Mouse (Mus musculus) hindbrain, embryonic 11.5 days (tissue): ENCODE results near the gene Lrrc7. TPM values are rescaled to one million over a fixed set of nuclear protein-coding genes. Genes with fewer than 3 reads are reported as not detected.

Experiments used
- ATAC-seq: fragments of 200-750 bp; cut with Nextera tagmentation; 2 replicates; pipeline ENCODE4 v1.8.0; 2017; ENCODE audit warnings: mild to moderate bottlenecking, moderate TSS enrichment, moderate library complexity; ENCODE audit not compliant: low FRiP score
- DNase-seq: peaks from one replicate; pipeline ENCODE4 v3.0.0-alpha.2; 2015; ENCODE audit warnings: low spot score
- H3K27ac ChIP-seq: fragments of 300-500 bp; sonication (generic); 2 replicates; pipeline ENCODE4 v1.5.1; 2014; ENCODE audit warnings: mild to moderate bottlenecking, low read depth, low read length
- H3K27me3 ChIP-seq: fragments of 300-500 bp; sonication (generic); 2 replicates; pipeline ENCODE4 v1.6.1; 2014; ENCODE audit warnings: mild to moderate bottlenecking, low read length, moderate library complexity, mixed read lengths; ENCODE audit not compliant: control insufficient read depth, insufficient read depth
- H3K36me3 ChIP-seq: fragments of 300-500 bp; sonication (generic); 2 replicates; pipeline ENCODE4 v1.6.1; 2014; ENCODE audit warnings: mild to moderate bottlenecking, low read length, moderate library complexity, mixed read lengths; ENCODE audit not compliant: control insufficient read depth, insufficient read depth
- H3K4me1 ChIP-seq: fragments of 300-500 bp; sonication (generic); replicated peaks from 2 replicates; pipeline ENCODE4 v1.6.1; 2014; ENCODE audit warnings: low read length, mixed read lengths; ENCODE audit not compliant: control insufficient read depth, insufficient read depth
- H3K4me2 ChIP-seq: fragments of 300-500 bp; sonication (generic); replicated peaks from 2 replicates; pipeline ENCODE4 v1.6.1; 2014; ENCODE audit warnings: mild to moderate bottlenecking, low read depth, low read length
- H3K4me3 ChIP-seq: fragments of 300-500 bp; sonication (generic); 2 replicates; pipeline ENCODE4 v1.5.1; 2014; ENCODE audit warnings: low read depth, low read length
- H3K9ac ChIP-seq: fragments of 300-500 bp; sonication (generic); 2 replicates; pipeline ENCODE4 v1.6.1; 2014; ENCODE audit warnings: low read depth, low read length
- H3K9me3 ChIP-seq: fragments of 300-500 bp; sonication (generic); 2 replicates; pipeline ENCODE4 v1.6.1; 2016; ENCODE audit warnings: low read length; ENCODE audit not compliant: control insufficient read depth
- WGBS: fragments of 180-500 bp; shearing (Covaris S2); extraction: QIAGEN DNeasy Blood & Tissue Kit; methylation state at CpG from one replicate; pipeline ENCODE4 v1.1.7; 2014; 5-methylcytosine and 5-hydroxymethylcytosine counted together
- polyA plus RNA-seq: library from polyadenylated mRNA; unstranded; fragments of >200 nt; fragmentation: Nextera tagmentation; extraction: Ambion mirVana; gene quantifications from 2 replicates; pipeline ENCODE4 v1.2.1, GENCODE M21; 2014

Gene Lrrc7
- polyA plus RNA-seq, 1 experiment from 2014 or later = 1.5 TPM

- H3K4me2 ChIP-seq = no peak overlapping the region
- H3K9ac ChIP-seq = no peak overlapping the region
- H3K27ac ChIP-seq = no peak overlapping the region
- no peaks in the 10 kb centered on the region for H3K36me3 ChIP-seq
- H3K4me3 ChIP-seq = no peak overlapping the region
- 89% methylated on average over 7 of the region's 7 CpGs for WGBS
- DNase-seq = no peak
- no peaks in the 10 kb centered on the region for H3K27me3 ChIP-seq
- no peak for ATAC-seq
- H3K4me1 ChIP-seq = no peaks in the 10 kb centered on the region
- no peaks in the 10 kb centered on the region for H3K9me3 ChIP-seq
Observed at GRCm38 (mm10) chr3:158067916-158068315, 494.1 kb downstream of the Lrrc7 start.

- Histone ChIP-seq H3K4me3 (no peak overlapping the region), H3K36me3 (no peaks in the 10 kb centered on the region), H3K9ac (no peak overlapping the region), H3K9me3 (no peaks in the 10 kb centered on the region), H3K4me1 (no peaks in the 10 kb centered on the region), H3K27ac (no peak overlapping the region), H3K4me2 (no peak overlapping the region), H3K27me3 (no peaks in the 10 kb centered on the region)
- WGBS = 92% methylated on average over 2 of the region's 2 CpGs
- DNase-seq = no peak
- ATAC-seq = peak; percentile 33; the same call in 1 of the 2 replicates
Observed at GRCm38 (mm10) chr3:158065256-158065655, 496.8 kb downstream of the Lrrc7 start.

GRCm38 (mm10) chr3:158061811-158062523 lies 500.1 kb downstream of the Lrrc7 start:
- H3K36me3 ChIP-seq = no peaks in the 10 kb centered on the region
- H3K4me3 ChIP-seq = no peak overlapping the region
- no peaks in the 10 kb centered on the region for H3K4me1 ChIP-seq
- DNase-seq = no peak
- H3K27ac ChIP-seq = no peak overlapping the region
- WGBS = 93% methylated on average over 5 of the region's 5 CpGs
- no peaks in the 10 kb centered on the region for H3K27me3 ChIP-seq
- no peak overlapping the region for H3K4me2 ChIP-seq
- no peak overlapping the region for H3K9ac ChIP-seq
- ATAC-seq = no peak; the same call in 1 of the 2 replicates
- H3K9me3 ChIP-seq = no peaks in the 10 kb centered on the region

GRCm38 (mm10) chr3:158060621-158061291 lies 501.3 kb downstream of the Lrrc7 start:
- ATAC-seq = no peak
- Histone ChIP-seq H3K4me3 (no peak overlapping the region), H3K9ac (no peak overlapping the region), H3K36me3 (0 out of 2 replicates have a peak, but pooled peaks cover 2% of the 10 kb centered on the region), H3K4me2 (no peak overlapping the region), H3K4me1 (no peaks in the 10 kb centered on the region), H3K27ac (no peak overlapping the region), H3K27me3 (no peaks in the 10 kb centered on the region), H3K9me3 (no peaks in the 10 kb centered on the region)
- 91% methylated on average over 2 of the region's 2 CpGs for WGBS
- no peak for DNase-seq

GRCm38 (mm10) chr3:158049508-158049907 lies 512.5 kb downstream of the Lrrc7 start:
- Histone ChIP-seq H3K4me3 (no peak overlapping the region), H3K4me2 (no peak overlapping the region), H3K36me3 (no peaks in the 10 kb centered on the region), H3K9ac (no peak overlapping the region), H3K4me1 (no peaks in the 10 kb centered on the region), H3K27ac (no peak overlapping the region), H3K27me3 (no peaks in the 10 kb centered on the region), H3K9me3 (no peaks in the 10 kb centered on the region)
- WGBS = 90% methylated on average over 2 of the region's 2 CpGs
- no peak for ATAC-seq
- no peak for DNase-seq

DNA sequence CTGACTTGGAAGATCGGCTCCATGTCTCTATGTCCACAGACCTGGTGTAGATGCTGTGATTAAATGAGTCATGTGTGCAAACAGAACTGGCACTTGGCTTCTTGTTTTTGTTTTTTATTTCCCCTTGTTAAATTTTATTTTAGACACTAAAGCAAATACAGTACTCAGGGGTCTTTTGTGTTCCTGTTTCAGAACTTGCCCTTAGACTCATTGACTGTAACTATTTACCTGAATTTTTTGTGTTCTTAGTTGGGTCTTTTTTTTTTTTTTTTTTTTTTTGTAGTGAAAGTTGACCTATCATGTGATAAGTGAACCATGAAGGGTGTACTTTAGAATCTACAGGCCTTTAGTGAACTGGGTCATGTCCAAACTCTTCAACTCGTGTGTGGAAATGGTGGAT lies 521.3 kb downstream of the Lrrc7 start:
- ATAC-seq = no peak
- no peak for DNase-seq
- no peak overlapping the region for H3K9ac ChIP-seq
- H3K27ac ChIP-seq = no peak overlapping the region
- H3K9me3 ChIP-seq = no peaks in the 10 kb centered on the region
- H3K4me2 ChIP-seq = no peak overlapping the region
- no peak overlapping the region for H3K4me3 ChIP-seq
- no peaks in the 10 kb centered on the region for H3K27me3 ChIP-seq
- WGBS = 82% methylated on average over 2 of the region's 2 CpGs
- H3K4me1 ChIP-seq = no peaks in the 10 kb centered on the region
- no peaks in the 10 kb centered on the region for H3K36me3 ChIP-seq

GRCm38 (mm10) chr3:158038106-158038505 lies 523.9 kb downstream of the Lrrc7 start:
- Histone ChIP-seq H3K4me2 (no peak overlapping the region), H3K9ac (no peak overlapping the region), H3K27me3 (no peaks in the 10 kb centered on the region), H3K9me3 (no peaks in the 10 kb centered on the region), H3K36me3 (no peaks in the 10 kb centered on the region), H3K27ac (no peak overlapping the region), H3K4me3 (no peak overlapping the region), H3K4me1 (no peaks in the 10 kb centered on the region)
- ATAC-seq (no peak), DNase-seq (no peak)
- WGBS = 93% methylated on average over 3 of the region's 3 CpGs

DNA sequence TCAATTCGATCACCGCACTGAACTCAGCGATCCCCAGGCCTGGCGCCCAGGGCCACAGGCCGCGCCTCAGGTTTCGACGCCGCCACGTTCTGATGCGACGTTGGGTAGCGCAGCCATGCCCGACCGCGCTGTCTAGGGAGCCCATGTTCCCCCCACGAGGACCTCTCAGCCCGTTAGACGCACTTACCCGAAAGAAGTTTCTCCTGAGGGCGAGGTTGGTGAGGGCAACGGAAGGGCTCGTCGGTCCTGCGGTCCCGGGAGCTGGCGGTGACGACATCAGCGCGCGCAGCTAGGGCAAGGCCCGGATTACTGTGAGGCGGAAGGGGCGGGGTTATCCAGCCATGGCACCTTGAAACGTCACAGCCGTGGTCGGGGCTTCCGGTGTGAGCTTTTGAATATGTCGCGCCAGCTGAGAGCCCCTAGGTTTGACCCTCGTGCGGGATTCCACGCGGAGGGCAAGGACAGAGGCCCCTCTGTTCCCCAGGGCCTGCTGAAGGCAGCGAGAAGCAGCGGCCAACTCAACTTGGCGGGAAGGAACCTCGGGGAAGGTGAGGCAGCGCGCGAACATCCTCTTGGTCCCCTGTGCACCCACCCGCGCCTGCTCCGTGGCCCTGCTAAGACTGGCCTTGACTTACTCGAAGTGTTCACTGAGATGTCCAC lies 525.6 kb downstream of the Lrrc7 start, which contains the start of the genes Srsf11 and Lrrc40:
Gene Srsf11, minus strand, starts transcription at position 311 of the 660 bp plus-strand sequence.
Gene Lrrc40, plus strand, starts transcription at position 334 of the 660 bp plus-strand sequence.
- under 1% methylated on average over 55 of the region's 55 CpGs for WGBS
- Histone ChIP-seq H3K4me1 (no peaks in the 10 kb centered on the region), H3K36me3 (no peaks in the 10 kb centered on the region), H3K4me3 (peak within 1 kb of the TSS; percentile 89), H3K4me2 (peak within 1 kb of the TSS; percentile 33), H3K9me3 (no peaks in the 10 kb centered on the region), H3K9ac (peak within 1 kb of the TSS; percentile 88), H3K27me3 (no peaks in the 10 kb centered on the region), H3K27ac (peak within 1 kb of the TSS; percentile 74)
- DNase-seq (peak; percentile 98), ATAC-seq (peak; percentile 96)
